Mouse (Mus musculus) lung, postnatal 0 days (tissue): ENCODE measurements around the gene Tob1.

Experiments used
- CTCF ChIP-seq: IDR thresholded peaks from 2 replicates; pipeline ENCODE4 v1.5.1; 2016; ENCODE audit warnings: antibody characterized with exemption, mild to moderate bottlenecking
- EP300 ChIP-seq: IDR thresholded peaks from 2 replicates; pipeline ENCODE4 v1.6.1; 2016; ENCODE audit warnings: antibody characterized with exemption, mild to moderate bottlenecking, control low read depth

GRCm38 (mm10) chr11:94163005-94163767, 48.1 kb upstream of the Tob1 start:
- TF ChIP-seq CTCF (no peak), EP300 (no peak)
